Mouse (Mus musculus) forebrain, postnatal 0 days (tissue): ENCODE data around the gene Wnt9a. TPM values are rescaled to one million over a fixed set of nuclear protein-coding genes. Genes with fewer than 3 reads are reported as not detected.
A peak's percentile ranks its signal among the peaks of the same experiment; 100 is the strongest.

Source experiments
- ATAC-seq: fragments of 200-750 bp; cut with Nextera tagmentation; 2 replicates; pipeline ENCODE4 v1.8.0; 2017; ENCODE audit warnings: mild to moderate bottlenecking, moderate library complexity
- DNase-seq: peaks from one replicate; pipeline ENCODE4 v3.0.0-alpha.2; 2015
- H3K27ac ChIP-seq: fragments of 300-500 bp; sonication (generic); 2 replicates; pipeline ENCODE4 v1.5.1; 2014; ENCODE audit warnings: low read depth, mild to moderate bottlenecking, antibody characterized with exemption, low read length, moderate library complexity, mixed read lengths
- H3K27me3 ChIP-seq: fragments of 300-500 bp; sonication (generic); 2 replicates; pipeline ENCODE4 v1.6.1; 2014; ENCODE audit warnings: mild to moderate bottlenecking, low read length, mixed read lengths; ENCODE audit not compliant: insufficient read depth
- H3K36me3 ChIP-seq: fragments of 300-500 bp; sonication (generic); 2 replicates; pipeline ENCODE4 v1.6.1; 2014; ENCODE audit warnings: mild to moderate bottlenecking, moderate library complexity; ENCODE audit not compliant: insufficient read depth
- H3K4me1 ChIP-seq: fragments of 300-500 bp; sonication (generic); 2 replicates; pipeline ENCODE4 v1.6.1; 2014; ENCODE audit warnings: antibody characterized with exemption; ENCODE audit not compliant: insufficient read depth
- H3K4me2 ChIP-seq: fragments of 300-500 bp; sonication (generic); 2 replicates; pipeline ENCODE4 v1.6.1; 2014; ENCODE audit warnings: low read depth, mild to moderate bottlenecking, moderate library complexity
- H3K4me3 ChIP-seq: fragments of 300-500 bp; sonication (generic); 2 replicates; pipeline ENCODE4 v1.5.1; 2014; ENCODE audit warnings: low read depth, low read length, mixed read lengths
- H3K9ac ChIP-seq: fragments of 300-500 bp; sonication (generic); 2 replicates; pipeline ENCODE4 v1.6.1; 2014; ENCODE audit warnings: mild to moderate bottlenecking
- H3K9me3 ChIP-seq: fragments of 300-500 bp; sonication (generic); 2 replicates; pipeline ENCODE4 v1.6.1; 2016; ENCODE audit warnings: low read length
- CTCF ChIP-seq: sonication (generic); IDR thresholded peaks from 2 replicates; pipeline ENCODE4 v1.5.1; 2016; ENCODE audit warnings: antibody characterized with exemption, control low read depth, low read depth
- WGBS: fragments of 180-500 bp; shearing (Covaris S2); extraction: QIAGEN DNeasy Blood & Tissue Kit; methylation state at CpG from one replicate; pipeline ENCODE4 v1.1.7; 2014; 5-methylcytosine and 5-hydroxymethylcytosine counted together
- polyA plus RNA-seq: library from polyadenylated mRNA; unstranded; fragments of >200 nt; fragmentation: Nextera tagmentation; extraction: Ambion mirVana; gene quantifications from 2 replicates; pipeline ENCODE4 v1.2.1, GENCODE M21; 2015
- total RNA-seq: library from RNA; depleted of rRNA; stranded (reverse); fragments of >200 nt; gene quantifications from 2 replicates; pipeline ENCODE4 v1.2.3, GENCODE M21; 2014

Wnt9a gene
- total and polyA plus RNA-seq, 2 experiments from 2014 or later, result 2.6 to 5.6 TPM

GRCm38 (mm10) chr11:59335942-59336341 lies 29.2 kb downstream of the Wnt9a start:
- no peak overlapping the region for H3K9ac ChIP-seq
- H3K9me3 ChIP-seq, result no peaks in the 10 kb centered on the region
- 49% methylated on average over 2 of the region's 2 CpGs for WGBS
- ATAC-seq, result no peak
- no peak for DNase-seq
- no peaks in the 10 kb centered on the region for H3K36me3 ChIP-seq
- H3K4me1 ChIP-seq, result no peaks in the 10 kb centered on the region
- no peaks in the 10 kb centered on the region for H3K27me3 ChIP-seq
- no peak for TF ChIP-seq CTCF
- H3K4me3 ChIP-seq, result no peak overlapping the region
- H3K4me2 ChIP-seq, result no peak overlapping the region
- no peak overlapping the region for H3K27ac ChIP-seq

- Histone ChIP-seq H3K36me3 (no peaks in the 10 kb centered on the region), H3K4me2 (no peak overlapping the region), H3K9ac (no peak overlapping the region), H3K27me3 (no peaks in the 10 kb centered on the region), H3K27ac (no peak overlapping the region), H3K4me1 (no peaks in the 10 kb centered on the region), H3K4me3 (no peak overlapping the region), H3K9me3 (no peaks in the 10 kb centered on the region)
- peak; percentile 28 for DNase-seq
- 13% methylated on average over 1 of the region's 1 CpGs for WGBS
- peak; percentile 68; the same call in 1 of the 2 replicates for ATAC-seq
- TF ChIP-seq CTCF, result 0 out of 2 replicates have a peak, but pooled peaks have one; percentile 14
These were observed 29.7 kb downstream of the Wnt9a start for GRCm38 (mm10) chr11:59336381-59336780.

- H3K27ac ChIP-seq, result no peak overlapping the region
- no peak for TF ChIP-seq CTCF
- H3K36me3 ChIP-seq, result no peaks in the 10 kb centered on the region
- H3K4me1 ChIP-seq, result no peaks in the 10 kb centered on the region
- H3K9me3 ChIP-seq, result no peaks in the 10 kb centered on the region
- 65% methylated on average over 13 of the region's 13 CpGs for WGBS
- no peak overlapping the region for H3K4me2 ChIP-seq
- ATAC-seq (no peak), DNase-seq (no peak)
- H3K27me3 ChIP-seq, result no peaks in the 10 kb centered on the region
- H3K4me3 ChIP-seq, result no peak overlapping the region
- H3K9ac ChIP-seq, result no peak overlapping the region
These were observed 31.4 kb downstream of the Wnt9a start for GRCm38 (mm10) chr11:59337955-59338735.

- Histone ChIP-seq H3K27me3 (no peaks in the 10 kb centered on the region), H3K27ac (no peak overlapping the region), H3K36me3 (no peaks in the 10 kb centered on the region), H3K9ac (no peak overlapping the region), H3K4me1 (no peaks in the 10 kb centered on the region), H3K4me3 (no peak overlapping the region), H3K9me3 (no peaks in the 10 kb centered on the region), H3K4me2 (no peak overlapping the region)
- ATAC-seq, result no peak
- DNase-seq, result no peak
- 92% methylated on average over 2 of the region's 2 CpGs for WGBS
- no peak for TF ChIP-seq CTCF
These were observed 32.0 kb downstream of the Wnt9a start for GRCm38 (mm10) chr11:59338736-59339120.

- H3K4me2 ChIP-seq, result no peak overlapping the region
These were observed 36.2 kb downstream of the Wnt9a start for GRCm38 (mm10) chr11:59342956-59343355.

GRCm38 (mm10) chr11:59346166-59346910 lies 39.6 kb downstream of the Wnt9a start:
- Histone ChIP-seq H3K4me1 (no peaks in the 10 kb centered on the region), H3K4me3 (no peak overlapping the region), H3K27ac (no peak overlapping the region), H3K27me3 (no peaks in the 10 kb centered on the region), H3K36me3 (no peaks in the 10 kb centered on the region), H3K4me2 (no peak overlapping the region), H3K9me3 (no peaks in the 10 kb centered on the region), H3K9ac (no peak overlapping the region)
- ATAC-seq (no peak; the same call in 1 of the 2 replicates), DNase-seq (peak; percentile 15)
- 66% methylated on average over 11 of the region's 11 CpGs for WGBS
- no peak for TF ChIP-seq CTCF

More at GRCm38 (mm10) chr11:59342956-59343355, 36.2 kb downstream of the Wnt9a start:
- Histone ChIP-seq H3K27ac (no peak overlapping the region), H3K4me1 (no peaks in the 10 kb centered on the region), H3K4me3 (no peak overlapping the region), H3K27me3 (no peaks in the 10 kb centered on the region), H3K9ac (no peak overlapping the region), H3K36me3 (no peaks in the 10 kb centered on the region), H3K9me3 (no peaks in the 10 kb centered on the region)
- 72% methylated on average over 5 of the region's 5 CpGs for WGBS
- no peak for TF ChIP-seq CTCF
- DNase-seq (no peak), ATAC-seq (no peak)

GRCm38 (mm10) chr11:59350326-59350725 lies 43.6 kb downstream of the Wnt9a start:
- no peak for TF ChIP-seq CTCF
- ATAC-seq, result no peak
- no peak for DNase-seq
- no peak overlapping the region for H3K9ac ChIP-seq
- H3K27me3 ChIP-seq, result no peaks in the 10 kb centered on the region
- H3K4me3 ChIP-seq, result no peak overlapping the region
- H3K36me3 ChIP-seq, result no peaks in the 10 kb centered on the region
- H3K4me2 ChIP-seq, result no peak overlapping the region
- WGBS, result 94% methylated on average over 2 of the region's 2 CpGs
- no peak overlapping the region for H3K27ac ChIP-seq
- H3K4me1 ChIP-seq, result no peaks in the 10 kb centered on the region
- no peaks in the 10 kb centered on the region for H3K9me3 ChIP-seq
